Mouse (Mus musculus) lung, embryonic 15.5 days (tissue): ENCODE data around the gene Hmg20a. TPM values are rescaled to one million over a fixed set of nuclear protein-coding genes. Genes with fewer than 3 reads are reported as not detected.
A peak's percentile ranks its signal among the peaks of the same experiment; 100 is the strongest.

Experiments
- ATAC-seq: fragments of 200-750 bp; cut with Nextera tagmentation; 2 replicates; pipeline ENCODE4 v1.8.0; 2017; ENCODE audit warnings: moderate number of reproducible peaks, borderline replicate concordance; ENCODE audit not compliant: low FRiP score, low TSS enrichment; ENCODE audit errors: extremely low read depth
- H3K27ac ChIP-seq: fragments of 300-500 bp; sonication (generic); 2 replicates; pipeline ENCODE4 v1.5.1; 2015; ENCODE audit warnings: moderate library complexity, mild to moderate bottlenecking, inconsistent platforms
- H3K27me3 ChIP-seq: fragments of 300-500 bp; sonication (generic); 2 replicates; pipeline ENCODE4 v1.6.1; 2015; ENCODE audit warnings: inconsistent platforms
- H3K36me3 ChIP-seq: fragments of 300-500 bp; sonication (generic); 2 replicates; pipeline ENCODE4 v1.6.1; 2015; ENCODE audit warnings: inconsistent platforms
- H3K4me1 ChIP-seq: fragments of 300-500 bp; sonication (generic); 2 replicates; pipeline ENCODE4 v1.6.1; 2015; ENCODE audit warnings: inconsistent platforms
- H3K4me2 ChIP-seq: fragments of 300-500 bp; sonication (generic); 2 replicates; pipeline ENCODE4 v1.6.1; 2015; ENCODE audit warnings: inconsistent platforms, mild to moderate bottlenecking, moderate library complexity
- H3K4me3 ChIP-seq: fragments of 300-500 bp; sonication (generic); 2 replicates; pipeline ENCODE4 v1.5.1; 2015; ENCODE audit warnings: mild to moderate bottlenecking, inconsistent platforms
- H3K9ac ChIP-seq: fragments of 300-500 bp; sonication (generic); 2 replicates; pipeline ENCODE4 v1.6.1; 2015; ENCODE audit warnings: inconsistent platforms
- H3K9me3 ChIP-seq: fragments of 300-500 bp; sonication (generic); 2 replicates; pipeline ENCODE4 v1.6.1; 2016; ENCODE audit warnings: inconsistent platforms
- WGBS: fragments of 180-500 bp; shearing (Covaris S2); methylation state at CpG from one replicate; pipeline ENCODE4 v1.1.7; 2015; 5-methylcytosine and 5-hydroxymethylcytosine counted together
- polyA plus RNA-seq: library from polyadenylated mRNA; unstranded; fragments of >200 nt; fragmentation: Nextera tagmentation; extraction: Ambion mirVana; gene quantifications from 2 replicates; pipeline ENCODE4 v1.2.1, GENCODE M21; 2015

Gene Hmg20a
- polyA plus RNA-seq, 1 experiment from 2014 or later: 59.9 TPM

DNA sequence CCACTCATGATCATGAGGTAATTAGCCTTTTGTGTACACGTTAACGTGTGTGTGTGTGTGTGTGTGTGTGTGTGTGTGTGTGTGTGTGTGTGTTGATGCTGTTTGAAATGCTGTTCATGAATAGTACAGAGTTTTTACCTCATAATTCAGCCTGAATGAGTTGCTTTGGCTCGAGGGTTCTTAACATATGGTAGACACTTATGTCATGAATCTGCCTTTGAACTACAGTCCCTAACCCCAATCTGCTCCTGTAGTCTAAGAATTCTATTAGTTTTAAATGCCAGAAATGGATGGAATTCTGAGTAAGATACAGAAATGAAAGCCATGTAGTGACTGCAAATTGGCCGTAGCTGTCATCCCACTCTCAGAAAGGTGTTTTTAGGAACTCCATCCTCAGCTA lies 64.2 kb downstream of the Hmg20a start:
- H3K9ac ChIP-seq: no peak overlapping the region
- H3K36me3 ChIP-seq: no peaks in the 10 kb centered on the region; the same call in 1 of the 2 replicates
- H3K27ac ChIP-seq: no peak overlapping the region
- H3K27me3 ChIP-seq: no peaks in the 10 kb centered on the region
- no peaks in the 10 kb centered on the region for H3K9me3 ChIP-seq
- H3K4me3 ChIP-seq: no peak overlapping the region
- WGBS: 81% methylated on average over 4 of the region's 4 CpGs
- no peak for ATAC-seq
- H3K4me2 ChIP-seq: no peak overlapping the region
- H3K4me1 ChIP-seq: 0 out of 2 replicates have a peak, but pooled peaks cover 5% of the 10 kb centered on the region

DNA sequence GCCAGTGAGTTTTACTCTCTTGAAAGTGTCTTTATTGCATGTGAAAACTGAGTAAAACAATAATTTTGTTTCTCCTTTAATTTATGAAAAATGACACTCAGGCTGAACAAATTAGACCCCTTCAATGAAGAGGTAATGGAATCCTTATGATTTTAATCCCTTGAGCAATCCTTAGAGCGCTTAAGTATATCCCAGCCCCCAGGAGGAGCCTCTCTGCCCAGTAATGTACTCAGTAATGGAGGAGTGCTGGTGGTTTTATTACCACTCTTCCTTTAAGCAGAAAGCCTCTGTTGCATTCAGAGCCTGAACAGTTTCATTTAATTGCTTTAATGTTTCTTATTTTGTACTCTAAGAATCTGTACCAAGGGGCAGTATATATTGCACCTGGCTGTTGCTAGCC lies 67.0 kb downstream of the Hmg20a start:
- Histone ChIP-seq H3K4me2 (no peak overlapping the region), H3K27ac (no peak overlapping the region), H3K9me3 (no peaks in the 10 kb centered on the region), H3K9ac (no peak overlapping the region), H3K27me3 (no peaks in the 10 kb centered on the region), H3K36me3 (peaks cover 20% of the 10 kb centered on the region), H3K4me3 (no peak overlapping the region), H3K4me1 (0 out of 2 replicates have a peak, but pooled peaks cover 5% of the 10 kb centered on the region)
- no peak for ATAC-seq
- 94% methylated on average over 1 of the region's 1 CpGs for WGBS

DNA sequence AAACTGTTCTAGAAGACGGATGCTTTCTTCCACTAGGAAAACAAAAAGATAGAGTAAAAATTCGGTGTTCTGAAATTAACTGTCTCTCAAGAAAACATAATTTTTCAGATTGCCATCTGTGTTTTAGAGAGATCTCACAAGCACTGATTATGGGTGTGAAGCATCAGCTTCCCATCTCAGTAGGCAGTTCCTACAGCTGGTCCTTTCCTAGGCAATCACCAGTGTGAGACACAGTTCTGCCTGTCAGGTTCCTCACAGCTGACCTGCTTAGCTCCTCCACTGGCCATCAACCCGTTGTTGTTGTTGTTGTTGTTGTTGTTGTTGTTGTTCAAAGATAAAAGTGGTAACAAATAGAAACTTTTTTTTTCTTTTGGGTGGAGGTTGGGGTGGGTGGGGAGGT lies 67.7 kb downstream of the Hmg20a start:
- H3K36me3 ChIP-seq: peaks cover 26% of the 10 kb centered on the region
- no peak overlapping the region for H3K4me3 ChIP-seq
- H3K4me2 ChIP-seq: no peak overlapping the region
- WGBS: 77% methylated on average over 3 of the region's 3 CpGs
- 0 out of 2 replicates have a peak, but pooled peaks cover 5% of the 10 kb centered on the region for H3K4me1 ChIP-seq
- H3K27me3 ChIP-seq: no peaks in the 10 kb centered on the region
- no peak overlapping the region for H3K9ac ChIP-seq
- ATAC-seq: no peak
- no peaks in the 10 kb centered on the region for H3K9me3 ChIP-seq
- H3K27ac ChIP-seq: 0 out of 2 replicates have a peak overlapping the region, but pooled peaks have one; percentile 22

DNA sequence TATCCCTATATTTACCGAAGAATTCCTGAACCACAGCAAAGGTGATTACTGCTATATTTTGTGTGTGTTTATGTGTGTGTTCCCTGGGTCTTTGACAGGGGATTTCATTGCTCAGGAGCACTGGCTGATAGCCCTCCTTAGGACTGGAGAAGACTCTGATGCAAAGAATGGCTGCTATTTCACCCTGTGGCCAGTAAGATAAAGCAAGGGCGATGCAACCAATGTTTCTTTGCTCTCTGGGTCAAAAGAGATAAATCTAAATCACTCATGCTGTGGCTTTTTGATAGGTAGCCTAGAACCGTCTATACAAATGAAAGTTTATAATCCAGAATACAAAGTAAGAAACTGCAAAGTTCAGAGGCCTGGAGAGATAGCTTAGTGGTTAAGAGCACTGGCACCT lies 69.2 kb downstream of the Hmg20a start:
- Histone ChIP-seq H3K4me1 (peaks cover 10% of the 10 kb centered on the region), H3K27ac (no peak overlapping the region), H3K4me3 (no peak overlapping the region), H3K36me3 (peaks cover 34% of the 10 kb centered on the region), H3K9me3 (no peaks in the 10 kb centered on the region), H3K9ac (no peak overlapping the region), H3K4me2 (no peak overlapping the region), H3K27me3 (no peaks in the 10 kb centered on the region)
- ATAC-seq: no peak
- WGBS: 88% methylated on average over 3 of the region's 3 CpGs

DNA sequence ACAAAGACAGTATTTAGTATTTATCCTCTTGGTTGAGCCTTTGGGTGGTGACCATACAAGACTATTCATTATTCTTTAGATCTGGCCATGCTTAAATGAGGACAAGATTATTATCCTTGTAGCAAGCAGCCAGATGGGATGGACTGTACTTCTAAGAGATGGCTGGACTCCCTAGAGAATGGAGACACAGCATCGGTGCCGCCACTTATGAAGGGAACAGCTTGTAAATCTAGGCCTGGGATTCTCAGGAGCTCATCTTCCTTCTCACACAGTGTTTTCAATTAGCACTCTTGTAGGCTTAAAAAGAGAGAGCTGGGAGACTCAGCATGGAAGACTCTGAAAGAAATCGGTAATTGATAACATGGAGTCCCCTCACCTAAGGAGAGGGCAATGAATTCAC lies 74.0 kb downstream of the Hmg20a start:
- peak overlapping the region; percentile 54 for H3K27ac ChIP-seq

DNA sequence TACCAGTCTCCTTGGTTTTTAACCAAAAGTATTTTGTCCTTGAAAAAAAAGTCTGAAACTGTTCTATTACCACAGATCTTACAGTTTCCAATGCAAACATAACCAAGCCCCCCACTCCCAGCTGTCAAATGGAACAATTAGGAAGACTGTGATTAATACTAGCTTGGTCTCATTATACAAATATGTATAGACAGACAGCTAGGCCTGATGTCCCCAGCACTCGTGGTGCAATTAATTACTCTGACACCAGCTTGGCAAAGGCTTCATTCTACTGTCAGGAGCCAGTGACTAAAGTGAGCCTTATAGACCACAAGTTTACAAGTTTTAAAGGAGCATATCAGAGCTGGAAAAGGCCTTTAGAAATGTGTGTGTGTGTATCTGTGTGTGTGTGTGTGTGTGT lies 74.5 kb downstream of the Hmg20a start:
- H3K27ac ChIP-seq: peak overlapping the region; percentile 54
- H3K9ac ChIP-seq: no peak overlapping the region
- no peaks in the 10 kb centered on the region for H3K9me3 ChIP-seq
- no peak overlapping the region for H3K4me3 ChIP-seq
- no peaks in the 10 kb centered on the region for H3K27me3 ChIP-seq
- H3K36me3 ChIP-seq: peaks cover 49% of the 10 kb centered on the region
- 18% methylated on average over 1 of the region's 1 CpGs for WGBS
- ATAC-seq: peak; percentile 43; the same call in 1 of the 2 replicates
- no peak overlapping the region for H3K4me2 ChIP-seq
- H3K4me1 ChIP-seq: peaks cover 42% of the 10 kb centered on the region

More for the DNA sequence above, 74.0 kb downstream of the Hmg20a start:
- Histone ChIP-seq H3K4me1 (peaks cover 36% of the 10 kb centered on the region), H3K4me2 (no peak overlapping the region), H3K4me3 (no peak overlapping the region), H3K9ac (no peak overlapping the region), H3K9me3 (no peaks in the 10 kb centered on the region), H3K36me3 (peaks cover 49% of the 10 kb centered on the region), H3K27me3 (no peaks in the 10 kb centered on the region)
- ATAC-seq: no peak
- 84% methylated on average over 3 of the region's 3 CpGs for WGBS

DNA sequence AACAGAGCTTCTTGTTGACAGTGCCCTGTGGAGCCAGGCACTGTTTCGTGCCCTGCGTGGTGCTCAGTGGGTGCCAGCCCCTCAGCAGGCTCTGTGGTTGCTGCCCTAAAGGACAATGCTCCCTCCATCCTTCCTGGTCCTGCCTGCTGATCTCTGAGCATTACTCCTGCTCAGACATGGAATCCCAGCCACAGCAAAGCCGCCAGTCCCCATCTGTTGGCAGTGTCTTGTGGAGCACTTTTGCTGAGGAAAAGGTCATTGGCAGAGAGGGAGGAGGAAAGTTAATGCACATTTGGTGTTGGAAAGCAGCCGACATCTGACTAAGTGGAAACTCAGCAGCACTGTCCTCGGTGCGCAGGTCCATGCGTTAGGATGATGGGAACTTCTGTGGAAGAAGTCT lies 76.7 kb downstream of the Hmg20a start:
- H3K36me3 ChIP-seq: peaks cover 32% of the 10 kb centered on the region
- H3K9me3 ChIP-seq: no peaks in the 10 kb centered on the region
- H3K27ac ChIP-seq: no peak overlapping the region
- no peak overlapping the region for H3K4me2 ChIP-seq
- no peak for ATAC-seq
- H3K9ac ChIP-seq: no peak overlapping the region
- no peak overlapping the region for H3K4me3 ChIP-seq
- no peaks in the 10 kb centered on the region for H3K27me3 ChIP-seq
- H3K4me1 ChIP-seq: peaks cover 63% of the 10 kb centered on the region
- 62% methylated on average over 7 of the region's 7 CpGs for WGBS

DNA sequence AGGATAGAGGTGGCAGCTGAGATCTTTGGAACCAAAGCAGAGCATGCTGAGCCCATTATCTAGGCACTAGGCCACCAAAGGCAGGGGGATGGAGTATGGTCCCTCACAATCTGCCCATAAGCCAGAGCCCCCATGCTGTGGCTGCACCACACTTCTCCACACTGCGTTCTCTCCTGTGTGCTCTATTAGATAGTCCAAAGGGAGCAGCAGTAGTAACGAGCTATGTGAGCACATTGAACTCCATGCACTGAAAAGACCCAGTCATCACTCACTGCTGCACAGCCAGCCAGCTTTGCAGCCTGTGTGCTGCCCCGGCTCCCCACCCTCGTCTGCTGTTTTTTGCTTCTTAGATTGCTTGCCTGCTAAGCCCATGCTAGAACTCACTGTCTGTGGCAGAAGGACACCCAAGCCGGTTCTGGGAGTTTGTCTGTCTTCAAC lies 77.4 kb downstream of the Hmg20a start:
- H3K9me3 ChIP-seq: no peaks in the 10 kb centered on the region
- peaks cover 25% of the 10 kb centered on the region for H3K36me3 ChIP-seq
- H3K9ac ChIP-seq: no peak overlapping the region
- no peak for ATAC-seq
- WGBS: 48% methylated on average over 5 of the region's 5 CpGs
- H3K27me3 ChIP-seq: no peaks in the 10 kb centered on the region
- H3K4me1 ChIP-seq: peaks cover 71% of the 10 kb centered on the region
- H3K27ac ChIP-seq: peak overlapping the region; percentile 51
- no peak overlapping the region for H3K4me2 ChIP-seq
- no peak overlapping the region for H3K4me3 ChIP-seq

DNA sequence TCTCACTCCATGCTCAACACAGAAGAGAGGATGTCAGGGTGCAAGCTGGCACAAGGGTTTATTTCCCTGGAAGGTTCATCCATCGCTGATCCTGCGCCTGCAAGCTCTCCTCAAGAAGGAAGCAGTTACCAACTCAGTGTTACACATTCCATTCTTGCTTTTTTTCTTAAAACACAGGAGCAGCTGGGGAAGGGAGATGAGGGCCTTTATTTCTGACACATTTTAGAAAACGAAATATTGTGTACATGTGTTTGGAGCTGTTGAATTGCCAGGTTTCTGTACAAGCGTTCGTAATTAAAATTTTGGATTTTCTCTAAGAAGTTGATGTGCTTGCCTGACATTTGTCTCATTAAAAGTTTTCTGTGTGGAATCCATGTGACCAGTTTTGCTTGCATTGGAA lies 78.2 kb downstream of the Hmg20a start:
- Histone ChIP-seq H3K9me3 (no peaks in the 10 kb centered on the region), H3K9ac (no peak overlapping the region), H3K4me2 (no peak overlapping the region), H3K27ac (peak overlapping the region; percentile 51), H3K27me3 (no peaks in the 10 kb centered on the region), H3K36me3 (peaks cover 19% of the 10 kb centered on the region), H3K4me1 (peaks cover 78% of the 10 kb centered on the region), H3K4me3 (no peak overlapping the region)
- 75% methylated on average over 5 of the region's 5 CpGs for WGBS
- ATAC-seq: no peak

DNA sequence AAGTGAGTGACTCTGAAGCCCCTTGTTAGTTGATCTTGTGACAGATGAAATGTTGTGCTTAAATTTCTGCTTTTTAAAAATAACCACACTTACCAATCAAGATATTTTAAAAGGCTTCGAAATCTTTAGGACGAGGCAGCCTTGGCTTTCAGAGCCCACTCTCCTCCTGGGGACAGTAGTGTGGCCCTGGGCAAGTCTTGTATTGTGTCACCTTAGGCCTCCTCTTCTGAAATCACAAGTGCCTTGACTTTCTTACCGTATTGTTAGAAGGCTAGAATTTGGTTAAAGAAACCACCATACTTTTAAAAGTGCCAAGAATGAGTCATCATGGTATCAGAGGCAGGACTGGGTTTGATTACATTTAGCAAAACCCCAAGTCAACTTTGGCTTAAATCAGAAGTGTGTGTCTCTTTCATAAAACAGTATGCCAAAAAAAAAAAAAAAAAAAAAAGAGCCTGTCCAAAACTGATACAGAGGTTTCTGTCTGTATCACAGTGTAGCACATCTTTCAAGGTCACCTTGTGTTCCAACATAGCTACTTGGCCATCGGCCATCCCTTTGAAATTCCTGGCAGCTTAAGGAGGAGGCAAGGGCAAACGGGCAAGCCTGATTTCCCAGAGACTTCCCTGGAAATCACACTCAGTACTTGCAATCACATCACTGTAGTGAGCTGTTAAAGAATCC lies 78.9 kb downstream of the Hmg20a start:
- Histone ChIP-seq H3K9ac (no peak overlapping the region), H3K36me3 (peaks cover 14% of the 10 kb centered on the region; the same call in 1 of the 2 replicates), H3K4me2 (no peak overlapping the region), H3K4me1 (peaks cover 84% of the 10 kb centered on the region), H3K27me3 (no peaks in the 10 kb centered on the region), H3K9me3 (no peaks in the 10 kb centered on the region), H3K27ac (peak overlapping the region; percentile 51), H3K4me3 (no peak overlapping the region)
- no peak for ATAC-seq
- WGBS: 34% methylated on average over 5 of the region's 5 CpGs

DNA sequence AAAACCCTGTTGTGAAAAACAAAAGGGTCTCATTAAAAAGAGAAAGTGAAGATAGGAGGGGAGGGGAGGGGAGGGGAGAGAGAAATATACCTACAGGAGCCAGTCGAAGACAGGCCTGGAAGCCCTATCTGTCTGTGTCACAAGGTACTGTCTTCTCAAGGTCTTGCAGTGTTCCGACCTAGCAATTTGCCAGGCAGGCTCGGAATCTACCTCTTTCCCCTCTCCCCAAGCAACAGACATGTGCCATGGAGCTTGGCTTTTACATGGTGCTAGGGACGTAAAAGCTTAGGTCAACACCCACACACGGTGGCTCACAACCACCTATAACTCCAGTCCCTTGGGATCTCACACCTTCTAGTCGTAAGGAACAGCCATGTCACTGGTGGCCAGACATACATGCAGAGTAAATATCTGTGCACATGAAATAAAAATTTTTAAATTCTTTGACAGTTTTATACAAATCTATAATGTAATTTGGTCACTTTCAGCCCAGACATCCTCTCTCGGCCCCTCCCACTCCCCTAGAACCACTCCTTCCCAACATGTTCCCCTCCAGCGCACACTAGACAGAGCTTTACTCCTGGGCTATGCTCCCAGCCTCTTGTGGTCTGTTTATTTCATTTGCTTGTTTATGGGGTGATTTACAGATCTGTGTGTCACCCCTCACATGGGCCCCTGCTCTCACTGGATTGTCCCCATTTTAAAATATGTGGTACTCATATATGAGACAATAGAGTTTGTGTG lies 81.1 kb downstream of the Hmg20a start:
- Histone ChIP-seq H3K4me2 (no peak overlapping the region), H3K9me3 (no peaks in the 10 kb centered on the region), H3K27me3 (no peaks in the 10 kb centered on the region), H3K36me3 (peaks cover 7% of the 10 kb centered on the region; the same call in 1 of the 2 replicates), H3K4me3 (no peak overlapping the region), H3K27ac (0 out of 2 replicates have a peak overlapping the region, but pooled peaks have one; percentile 15), H3K9ac (no peak overlapping the region), H3K4me1 (peaks cover 100% of the 10 kb centered on the region)
- 81% methylated on average over 8 of the region's 8 CpGs for WGBS
- no peak for ATAC-seq
